Mouse (Mus musculus) heart, embryonic 15.5 days (tissue): ENCODE data around the gene Dst. TPM values are rescaled to one million over a fixed set of nuclear protein-coding genes. Genes with fewer than 3 reads are reported as not detected.

ENCODE experiments used
- ATAC-seq: fragments of 200-750 bp; cut with Nextera tagmentation; replicated peaks from 2 replicates; pipeline ENCODE4 v1.8.0; 2017; ENCODE audit warnings: low read depth, moderate TSS enrichment; ENCODE audit not compliant: insufficient number of reproducible peaks, insufficient read depth, low FRiP score
- H3K27ac ChIP-seq: fragments of 300-500 bp; sonication (generic); 2 replicates; pipeline ENCODE4 v1.5.1; 2015; ENCODE audit warnings: mild to moderate bottlenecking, inconsistent platforms
- H3K27me3 ChIP-seq: fragments of 300-500 bp; sonication (generic); 2 replicates; pipeline ENCODE4 v1.6.1; 2015; ENCODE audit warnings: inconsistent platforms
- H3K36me3 ChIP-seq: fragments of 300-500 bp; sonication (generic); 2 replicates; pipeline ENCODE4 v1.6.1; 2015; ENCODE audit warnings: mild to moderate bottlenecking, inconsistent platforms
- H3K4me1 ChIP-seq: fragments of 300-500 bp; sonication (generic); replicated peaks from 2 replicates; pipeline ENCODE4 v1.6.1; 2015; ENCODE audit warnings: inconsistent platforms
- H3K4me2 ChIP-seq: fragments of 300-500 bp; sonication (generic); 2 replicates; pipeline ENCODE4 v1.6.1; 2015; ENCODE audit warnings: inconsistent platforms, mild to moderate bottlenecking, moderate library complexity
- H3K4me3 ChIP-seq: fragments of 300-500 bp; sonication (generic); 2 replicates; pipeline ENCODE4 v1.5.1; 2015; ENCODE audit warnings: mild to moderate bottlenecking, inconsistent platforms
- H3K9ac ChIP-seq: fragments of 300-500 bp; sonication (generic); 2 replicates; pipeline ENCODE4 v1.6.1; 2015; ENCODE audit warnings: mild to moderate bottlenecking, inconsistent platforms
- H3K9me3 ChIP-seq: fragments of 300-500 bp; sonication (generic); replicated peaks from 2 replicates; pipeline ENCODE4 v1.6.1; 2016; ENCODE audit warnings: inconsistent platforms
- WGBS: fragments of 180-500 bp; shearing (Covaris S2); methylation state at CpG from one replicate; pipeline ENCODE4 v1.1.7; 2015; ENCODE audit warnings: mixed read lengths; 5-methylcytosine and 5-hydroxymethylcytosine counted together
- polyA plus RNA-seq: library from polyadenylated mRNA; unstranded; fragments of >200 nt; fragmentation: Nextera tagmentation; extraction: Ambion mirVana; gene quantifications from 2 replicates; pipeline ENCODE4 v1.2.1, GENCODE M21; 2015

The Dst gene
- polyA plus RNA-seq, 1 experiment from 2014 or later: 21.4 TPM

DNA sequence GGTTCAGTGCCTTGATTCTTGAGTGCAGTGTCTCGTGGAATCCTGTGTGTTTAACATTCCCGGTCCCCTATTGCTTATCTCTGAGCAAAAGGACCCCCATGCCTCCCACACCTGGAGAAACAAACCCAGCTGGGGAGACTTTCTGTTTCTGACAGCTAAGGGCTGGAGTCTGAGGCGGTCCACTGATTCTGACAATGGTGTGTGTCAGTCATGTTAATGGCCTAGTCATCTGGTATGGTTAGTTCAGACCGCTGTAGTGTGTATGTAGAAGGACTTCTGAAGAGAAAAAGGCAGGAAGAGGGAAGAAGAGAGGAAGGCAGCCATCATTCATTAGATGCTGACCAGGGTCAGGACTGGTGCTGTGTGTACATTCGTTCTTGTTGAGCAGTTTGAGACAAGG, 125.0 kb downstream of the Dst start:
- Histone ChIP-seq H3K4me2 (no peak overlapping the region), H3K36me3 (no peaks in the 10 kb centered on the region), H3K27ac (no peak overlapping the region), H3K27me3 (no peaks in the 10 kb centered on the region), H3K4me3 (no peak overlapping the region), H3K4me1 (peaks cover 52% of the 10 kb centered on the region), H3K9me3 (no peaks in the 10 kb centered on the region), H3K9ac (no peak overlapping the region)
- WGBS: 60% methylated on average over 5 of the region's 5 CpGs
- no peak for ATAC-seq

DNA sequence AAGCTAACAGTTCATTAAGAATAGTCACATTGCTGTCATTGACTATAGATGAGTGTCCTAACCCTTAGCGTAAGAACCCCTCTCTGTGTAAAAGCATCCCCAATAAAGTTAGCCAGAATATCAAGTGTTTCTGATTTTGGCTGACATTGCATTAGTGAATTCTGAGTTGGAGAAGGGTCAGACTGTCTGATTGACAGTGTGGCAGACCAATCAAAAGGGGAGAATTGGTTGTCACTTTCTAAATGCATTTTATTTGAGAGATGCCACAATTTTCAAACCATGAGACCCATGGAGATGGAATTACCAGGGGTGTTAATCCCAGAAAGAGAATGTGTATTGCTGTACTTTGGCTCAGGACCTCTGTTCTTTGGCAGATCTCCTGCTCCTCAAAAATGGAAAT, 125.5 kb downstream of the Dst start:
- 85% methylated on average over 1 of the region's 1 CpGs for WGBS
- H3K27ac ChIP-seq: no peak overlapping the region
- H3K4me3 ChIP-seq: no peak overlapping the region
- no peaks in the 10 kb centered on the region for H3K36me3 ChIP-seq
- no peak overlapping the region for H3K9ac ChIP-seq
- H3K9me3 ChIP-seq: no peaks in the 10 kb centered on the region
- H3K4me2 ChIP-seq: no peak overlapping the region
- ATAC-seq: no peak
- H3K4me1 ChIP-seq: peaks cover 48% of the 10 kb centered on the region
- no peaks in the 10 kb centered on the region for H3K27me3 ChIP-seq

DNA sequence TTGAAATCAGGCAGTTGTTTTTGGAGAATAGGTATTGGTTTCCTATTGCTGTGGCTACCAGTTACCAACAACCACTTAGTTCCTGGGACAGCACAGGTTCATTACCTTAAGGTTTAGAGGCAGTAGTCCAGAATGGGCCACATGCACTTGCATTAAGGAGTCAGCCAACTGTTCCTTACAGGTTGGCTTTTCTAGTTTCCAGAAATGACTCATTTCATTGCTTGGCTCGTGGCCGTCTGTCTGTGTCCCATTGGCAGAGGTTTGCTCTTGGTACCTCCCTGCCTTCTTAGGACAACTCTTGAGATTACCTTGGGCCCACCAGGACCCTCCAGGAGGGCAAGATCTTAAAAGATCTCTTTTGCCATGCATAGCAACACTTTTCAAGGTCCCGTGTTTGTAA, 125.9 kb downstream of the Dst start:
- no peak for ATAC-seq
- Histone ChIP-seq H3K36me3 (no peaks in the 10 kb centered on the region), H3K4me2 (no peak overlapping the region), H3K4me1 (peaks cover 44% of the 10 kb centered on the region), H3K27me3 (no peaks in the 10 kb centered on the region), H3K27ac (no peak overlapping the region), H3K9me3 (no peaks in the 10 kb centered on the region), H3K4me3 (no peak overlapping the region), H3K9ac (no peak overlapping the region)
- WGBS: 78% methylated on average over 3 of the region's 3 CpGs

DNA sequence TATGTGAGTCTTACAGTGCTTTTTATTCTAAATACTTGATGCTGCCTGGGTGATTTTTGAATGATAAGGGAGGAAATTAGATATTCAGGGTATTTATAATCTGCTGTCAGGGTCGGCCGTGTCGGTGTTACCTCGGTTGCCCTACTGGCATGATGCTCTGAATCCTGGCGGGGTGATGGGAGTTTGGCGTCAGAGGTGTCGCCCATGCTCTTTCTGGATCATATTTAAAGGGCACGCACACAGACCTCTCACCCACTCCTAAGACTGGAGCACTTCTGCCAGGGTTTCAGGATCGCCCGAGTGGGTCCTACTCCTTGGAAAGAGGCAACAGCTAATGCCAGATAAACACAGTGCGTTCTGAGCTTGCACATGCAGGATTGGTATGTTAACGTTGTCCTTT, 128.1 kb downstream of the Dst start:
- H3K27ac ChIP-seq: no peak overlapping the region
- 81% methylated on average over 12 of the region's 12 CpGs for WGBS
- no peaks in the 10 kb centered on the region for H3K27me3 ChIP-seq
- H3K36me3 ChIP-seq: no peaks in the 10 kb centered on the region
- no peak for ATAC-seq
- H3K4me1 ChIP-seq: peaks cover 39% of the 10 kb centered on the region
- no peak overlapping the region for H3K4me3 ChIP-seq
- no peak overlapping the region for H3K9ac ChIP-seq
- H3K9me3 ChIP-seq: no peaks in the 10 kb centered on the region
- no peak overlapping the region for H3K4me2 ChIP-seq

DNA sequence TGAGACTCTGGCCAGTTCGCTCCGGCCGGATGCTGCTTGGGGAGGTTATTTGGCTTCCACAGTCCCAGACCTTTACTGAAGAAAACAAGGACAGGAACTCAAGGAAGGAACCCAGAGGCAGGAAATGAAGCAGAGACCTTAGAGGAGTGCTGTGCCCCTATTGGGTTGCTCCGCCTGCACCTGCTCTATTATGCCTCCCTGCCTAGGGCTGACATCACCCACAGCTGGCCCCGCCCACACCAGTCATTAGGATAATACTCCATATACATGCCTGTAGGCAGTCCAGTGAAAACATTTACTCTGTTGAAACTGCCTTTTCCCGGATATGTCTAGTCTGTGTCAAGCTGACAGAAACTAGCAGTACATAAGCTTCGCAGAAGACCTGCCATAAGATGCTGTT, 130.5 kb downstream of the Dst start:
- 92% methylated on average over 7 of the region's 7 CpGs for WGBS
- Histone ChIP-seq H3K4me1 (peaks cover 43% of the 10 kb centered on the region), H3K4me2 (no peak overlapping the region)

DNA sequence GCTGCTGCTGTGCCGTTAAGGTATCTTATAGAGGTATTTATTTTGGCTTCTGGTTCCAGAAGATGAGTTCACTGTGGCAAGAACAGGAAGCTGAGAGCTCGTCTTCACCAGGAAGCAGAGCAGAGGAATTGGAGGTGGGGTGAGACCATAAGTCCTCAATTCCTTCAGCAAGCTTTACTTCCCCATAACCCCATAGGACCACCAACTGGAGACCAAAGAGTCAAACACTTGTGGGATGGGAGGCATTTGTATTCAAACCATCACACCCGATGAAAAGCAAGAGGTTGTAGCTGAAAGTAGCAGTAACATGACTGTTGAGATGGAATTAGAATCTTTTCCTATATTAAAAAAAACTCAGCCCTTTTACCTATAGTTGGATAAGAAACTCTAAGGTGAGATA, 132.0 kb downstream of the Dst start:
- H3K9ac ChIP-seq: no peak overlapping the region
- no peak overlapping the region for H3K4me3 ChIP-seq
- H3K4me1 ChIP-seq: peaks cover 37% of the 10 kb centered on the region
- H3K36me3 ChIP-seq: no peaks in the 10 kb centered on the region
- no peak for ATAC-seq
- H3K27ac ChIP-seq: no peak overlapping the region
- H3K9me3 ChIP-seq: no peaks in the 10 kb centered on the region
- no peak overlapping the region for H3K4me2 ChIP-seq
- WGBS: 61% methylated on average over 3 of the region's 3 CpGs
- H3K27me3 ChIP-seq: no peaks in the 10 kb centered on the region

More for the DNA sequence above, 130.5 kb downstream of the Dst start:
- H3K9me3 ChIP-seq: no peaks in the 10 kb centered on the region
- no peak overlapping the region for H3K9ac ChIP-seq
- H3K4me3 ChIP-seq: no peak overlapping the region
- H3K36me3 ChIP-seq: no peaks in the 10 kb centered on the region
- no peak overlapping the region for H3K27ac ChIP-seq
- no peaks in the 10 kb centered on the region for H3K27me3 ChIP-seq
- no peak for ATAC-seq

DNA sequence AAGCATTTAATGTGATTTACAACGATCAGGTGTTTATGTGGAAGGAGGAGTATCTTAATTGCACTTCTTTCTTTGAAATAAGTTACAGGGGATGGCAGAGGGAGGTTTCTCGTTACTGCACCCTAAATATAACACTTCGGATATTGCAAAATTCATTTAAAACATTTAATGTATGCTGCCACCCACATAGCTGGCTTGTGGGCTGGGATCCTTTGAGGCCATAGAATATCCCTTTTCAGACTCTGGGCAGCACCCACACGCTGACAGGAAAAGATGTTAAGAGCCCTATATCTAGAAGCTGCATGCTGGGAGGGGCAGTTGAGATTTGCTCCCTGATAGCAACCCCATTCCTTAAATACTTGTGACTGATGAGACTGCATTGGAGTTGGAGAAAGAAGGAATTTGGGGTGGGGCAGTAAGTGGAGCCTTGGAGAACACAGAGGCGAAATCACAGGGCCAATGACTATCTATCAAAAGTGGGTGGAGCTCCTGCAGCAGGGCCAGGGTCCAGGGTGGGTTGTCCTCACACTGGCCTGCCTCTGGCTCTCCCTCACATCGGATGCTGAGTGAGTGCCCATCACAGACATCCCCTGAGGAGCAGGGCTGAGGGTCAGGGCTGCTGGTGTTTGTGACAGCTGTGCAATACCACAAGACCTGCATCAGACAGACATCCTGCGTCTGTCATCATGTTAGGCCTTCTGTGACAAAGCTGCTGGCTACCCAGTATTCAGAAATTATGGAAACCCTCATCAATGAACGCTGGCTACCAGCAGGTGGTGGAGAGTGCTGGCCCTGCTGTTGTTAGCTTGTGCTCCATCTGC, 133.1 kb downstream of the Dst start:
- Histone ChIP-seq H3K4me2 (no peak overlapping the region), H3K4me3 (no peak overlapping the region), H3K27ac (no peak overlapping the region), H3K27me3 (no peaks in the 10 kb centered on the region), H3K36me3 (no peaks in the 10 kb centered on the region), H3K9me3 (no peaks in the 10 kb centered on the region), H3K4me1 (peaks cover 29% of the 10 kb centered on the region), H3K9ac (no peak overlapping the region)
- 39% methylated on average over 8 of the region's 8 CpGs for WGBS
- ATAC-seq: 0 out of 2 replicates have a peak, but pooled peaks have one; percentile 10

DNA sequence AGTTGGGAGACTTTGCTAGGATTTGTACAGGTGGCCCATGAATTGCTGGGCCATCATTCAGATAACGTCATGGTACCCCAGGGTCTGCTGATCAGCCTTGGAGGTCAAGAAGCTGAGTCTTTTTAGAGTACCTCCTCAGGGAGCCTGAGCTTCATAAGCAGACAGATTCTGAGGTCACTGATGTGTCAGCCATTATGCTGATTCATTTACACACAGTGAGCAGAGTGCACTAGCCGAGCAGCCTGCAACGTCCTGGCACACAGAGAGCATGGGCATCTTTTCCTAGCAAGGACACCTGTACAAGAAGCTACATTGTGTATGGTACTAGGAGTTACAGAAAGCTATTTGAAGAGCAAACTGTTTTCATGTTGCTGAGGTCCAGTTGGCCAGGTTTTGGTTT, 134.3 kb downstream of the Dst start:
- peaks cover 29% of the 10 kb centered on the region for H3K4me1 ChIP-seq
- H3K36me3 ChIP-seq: no peaks in the 10 kb centered on the region
- H3K9me3 ChIP-seq: no peaks in the 10 kb centered on the region
- WGBS: 52% methylated on average over 3 of the region's 3 CpGs
- no peak overlapping the region for H3K27ac ChIP-seq
- no peak overlapping the region for H3K4me3 ChIP-seq
- no peaks in the 10 kb centered on the region for H3K27me3 ChIP-seq
- no peak overlapping the region for H3K9ac ChIP-seq
- no peak overlapping the region for H3K4me2 ChIP-seq
- ATAC-seq: no peak

DNA sequence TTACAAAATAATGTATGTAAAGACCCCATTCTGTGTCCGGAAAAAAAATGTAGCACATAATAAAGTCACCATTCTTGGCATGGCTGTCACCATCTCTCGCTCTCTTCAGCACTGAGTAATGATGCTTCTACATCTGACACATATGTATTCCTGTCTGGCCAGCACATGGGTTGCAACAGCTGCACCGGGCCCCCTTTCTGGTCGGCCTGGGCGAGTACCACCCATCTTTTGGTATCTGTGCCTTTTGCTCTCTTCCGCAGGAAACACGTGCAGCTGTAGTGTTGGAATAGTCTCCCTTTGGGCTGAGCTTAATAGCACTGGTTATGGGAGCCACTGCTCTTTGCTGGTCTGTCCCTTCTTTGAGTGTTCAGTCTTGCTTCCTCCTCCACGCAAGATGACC, 135.3 kb downstream of the Dst start:
- no peaks in the 10 kb centered on the region for H3K9me3 ChIP-seq
- H3K4me1 ChIP-seq: peaks cover 26% of the 10 kb centered on the region
- H3K36me3 ChIP-seq: no peaks in the 10 kb centered on the region
- no peak overlapping the region for H3K27ac ChIP-seq
- H3K4me2 ChIP-seq: no peak overlapping the region
- WGBS: 79% methylated on average over 8 of the region's 8 CpGs
- no peak overlapping the region for H3K9ac ChIP-seq
- no peaks in the 10 kb centered on the region for H3K27me3 ChIP-seq
- no peak for ATAC-seq
- no peak overlapping the region for H3K4me3 ChIP-seq

DNA sequence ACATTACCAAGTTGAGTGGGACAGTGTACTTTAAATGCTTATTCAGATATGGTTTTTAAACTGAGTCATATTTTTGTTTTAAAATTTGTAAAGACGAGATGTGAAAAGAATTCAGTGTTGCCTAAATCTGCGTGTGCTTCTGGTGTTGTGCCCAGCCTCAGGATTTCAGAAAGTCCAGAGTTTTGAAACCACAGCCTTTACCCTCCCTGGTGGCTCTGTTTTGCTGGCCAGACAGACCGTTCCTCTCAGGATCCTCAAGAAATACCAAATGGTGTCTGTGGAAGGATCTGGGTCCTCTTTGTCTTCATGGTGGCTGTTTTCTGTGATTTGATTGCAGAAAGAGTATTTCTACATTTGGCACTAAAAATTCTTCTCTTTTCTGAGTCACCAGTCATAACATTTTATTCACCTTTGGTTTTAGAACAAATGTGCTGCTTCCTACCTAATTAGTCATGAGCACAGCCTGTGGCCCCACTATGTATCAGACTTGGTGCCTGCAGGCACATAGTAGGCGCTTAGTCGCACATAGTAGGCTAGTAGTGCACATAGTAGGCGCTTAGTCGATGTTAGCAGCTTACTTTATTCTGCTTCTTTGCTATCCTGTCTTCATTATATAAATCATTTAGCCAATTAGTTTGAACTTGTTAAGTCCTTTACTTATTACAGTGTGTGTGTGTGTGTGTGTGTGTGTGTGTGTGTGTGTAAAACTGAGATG, 136.0 kb downstream of the Dst start:
- Histone ChIP-seq H3K4me3 (no peak overlapping the region), H3K9me3 (no peaks in the 10 kb centered on the region), H3K4me2 (no peak overlapping the region), H3K27ac (0 out of 2 replicates have a peak overlapping the region, but pooled peaks have one; percentile 5), H3K36me3 (no peaks in the 10 kb centered on the region), H3K4me1 (peaks cover 26% of the 10 kb centered on the region), H3K27me3 (no peaks in the 10 kb centered on the region), H3K9ac (no peak overlapping the region)
- ATAC-seq: no peak
- 89% methylated on average over 7 of the region's 7 CpGs for WGBS

DNA sequence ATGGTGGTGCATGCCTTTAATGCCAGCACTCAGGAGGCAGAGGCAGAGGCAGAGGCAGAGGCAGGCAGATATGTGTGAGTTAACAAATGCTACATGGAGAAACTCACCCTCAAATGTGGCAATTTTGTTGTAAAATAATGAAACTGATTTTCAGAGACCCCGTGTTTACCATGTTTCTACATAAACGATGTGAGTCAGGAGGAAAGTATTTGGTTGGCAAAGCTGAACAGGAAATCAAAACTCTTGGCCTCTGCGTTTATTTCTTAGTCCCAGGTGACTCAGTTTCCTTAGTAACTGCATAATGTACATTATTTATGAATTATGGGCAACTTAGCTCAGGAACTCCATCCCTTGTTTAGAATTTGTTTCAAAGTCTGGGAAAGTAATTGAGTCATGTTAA, 136.7 kb downstream of the Dst start:
- no peak overlapping the region for H3K4me2 ChIP-seq
- no peak overlapping the region for H3K9ac ChIP-seq
- no peaks in the 10 kb centered on the region for H3K27me3 ChIP-seq
- H3K36me3 ChIP-seq: no peaks in the 10 kb centered on the region
- peaks cover 26% of the 10 kb centered on the region for H3K4me1 ChIP-seq
- 0 out of 2 replicates have a peak overlapping the region, but pooled peaks have one; percentile 5 for H3K27ac ChIP-seq
- no peak for ATAC-seq
- no peaks in the 10 kb centered on the region for H3K9me3 ChIP-seq
- 56% methylated on average over 3 of the region's 3 CpGs for WGBS
- H3K4me3 ChIP-seq: no peak overlapping the region
